ENCODE assay signal across 8 mouse cellular contexts in genomic region chr1:169747473-169747872, GRCm38 (mm10). TPM values are rescaled to one million over a fixed set of nuclear protein-coding genes. Genes with fewer than 3 reads are reported as not detected.
DNase-seq lines count a peak whose midpoint lies in the region; ATAC-seq and TF ChIP-seq lines count a peak whose summit lies in the region.

TSS of gene Rgs4 (minus strand) at chr1:169747642.

- H3K4me2 ChIP-seq in embryonic facial prominence, embryonic 12.5 days (replicated peaks) = peak within 1 kb of the TSS; percentile 46
- H3K4me2 ChIP-seq in midbrain, embryonic 12.5 days (replicated peaks) = peak within 1 kb of the TSS; percentile 69
- H3K4me2 ChIP-seq in stomach, embryonic 14.5 days (replicated peaks; ENCODE audit: low read depth, low read length) = peak within 1 kb of the TSS; percentile 54

- no peaks in the 10 kb centered on the region for H3K36me3 ChIP-seq in embryonic facial prominence, embryonic 12.5 days
- H3K36me3 ChIP-seq in heart, adult 2 months (ENCODE audit: control insufficient read depth, insufficient read depth, low read length) = no peaks in the 10 kb centered on the region
- H3K36me3 ChIP-seq in kidney, adult 2 months (ENCODE audit: control insufficient read depth, insufficient read depth, low read length) = no peaks in the 10 kb centered on the region
- H3K36me3 ChIP-seq in midbrain, embryonic 12.5 days = no peaks in the 10 kb centered on the region
- no peaks in the 10 kb centered on the region for H3K36me3 ChIP-seq in stomach, embryonic 14.5 days (ENCODE audit: control insufficient read depth, insufficient read depth, low read length)

- H3K79me2 ChIP-seq in heart, adult 2 months (replicated peaks; ENCODE audit: control insufficient read depth, insufficient read depth, low read length) = no peaks in the 10 kb centered on the region

- no peaks in the 10 kb centered on the region for H3K9me3 ChIP-seq in embryonic facial prominence, embryonic 12.5 days
- no peaks in the 10 kb centered on the region for H3K9me3 ChIP-seq in midbrain, embryonic 12.5 days
- H3K9me3 ChIP-seq in stomach, embryonic 14.5 days (ENCODE audit: control insufficient read depth, low read depth, low read length) = no peaks in the 10 kb centered on the region

- intact Hi-C loops in heart, adult 2 months (cut with DNase I) = loop anchor here (5.0 to 10.0 kb wide), 2 partner anchors 75 to 167 kb away; no protein-coding TSS in a partner anchor
- intact Hi-C loops in left cerebral cortex, postnatal 36 days (cut with DNase I) = loop anchor here (5.0 kb wide), 4 partner anchors 75 to 215 kb away; partner anchors contain the start of gene Nuf2

- no peaks in the 10 kb centered on the region for H3K4me1 ChIP-seq in embryonic facial prominence, embryonic 12.5 days
- no peaks in the 10 kb centered on the region for H3K4me1 ChIP-seq in heart, adult 2 months (ENCODE audit: control insufficient read depth, insufficient read depth, low read length)
- no peaks in the 10 kb centered on the region for H3K4me1 ChIP-seq in kidney, adult 2 months (ENCODE audit: control insufficient read depth, insufficient read depth, low read length)
- peaks cover 12% of the 10 kb centered on the region; the same call in 1 of the 2 replicates for H3K4me1 ChIP-seq in midbrain, embryonic 12.5 days
- no peaks in the 10 kb centered on the region for H3K4me1 ChIP-seq in stomach, embryonic 14.5 days (ENCODE audit: control insufficient read depth, insufficient read depth, low read length)

- H3K9ac ChIP-seq in embryonic facial prominence, embryonic 12.5 days = peak within 1 kb of the TSS; percentile 7; the same call in 1 of the 2 replicates
- H3K9ac ChIP-seq in heart, adult 2 months (ENCODE audit: low read depth, low read length) = peak within 1 kb of the TSS; percentile 42
- H3K9ac ChIP-seq in midbrain, embryonic 12.5 days (replicated peaks) = peak within 1 kb of the TSS; percentile 35
- no peak within 1 kb of the TSS for H3K9ac ChIP-seq in stomach, embryonic 14.5 days (replicated peaks; ENCODE audit: low read depth, low read length)

- WGBS in embryonic facial prominence, embryonic 12.5 days = under 1% methylated on average over 16 of the region's 16 CpGs
- WGBS in heart, adult 2 months = 1% methylated on average over 16 of the region's 16 CpGs
- WGBS in kidney, adult 2 months = 1% methylated on average over 16 of the region's 16 CpGs
- 1% methylated on average over 16 of the region's 16 CpGs for WGBS in midbrain, embryonic 12.5 days
- under 1% methylated on average over 16 of the region's 16 CpGs for WGBS in stomach, embryonic 14.5 days

- peak; percentile 67; the same call in 1 of the 2 replicates for ATAC-seq in embryonic facial prominence, embryonic 12.5 days (ENCODE audit: insufficient number of reproducible peaks, insufficient read depth, low FRiP score, low TSS enrichment)
- ATAC-seq in midbrain, embryonic 12.5 days (ENCODE audit: low FRiP score, low read depth) = peak; percentile 98
- peak; percentile 71; the same call in 1 of the 2 replicates for ATAC-seq in stomach, embryonic 14.5 days (ENCODE audit: insufficient number of reproducible peaks, insufficient read depth, low FRiP score, low read depth)
- no peak for ATAC-seq in megakaryocyte progenitor cell, adult 5-6 weeks (replicated peaks; ENCODE audit: poor library complexity)

- peak within 1 kb of the TSS; percentile 32 for H3K4me3 ChIP-seq in embryonic facial prominence, embryonic 12.5 days
- peak within 1 kb of the TSS; percentile 39 for H3K4me3 ChIP-seq in heart, adult 2 months
- peak within 1 kb of the TSS; percentile 49 for H3K4me3 ChIP-seq in kidney, adult 2 months (ENCODE audit: insufficient read depth, low read depth, low read length)
- peak within 1 kb of the TSS; percentile 41 for H3K4me3 ChIP-seq in midbrain, embryonic 12.5 days
- peak within 1 kb of the TSS; percentile 27 for H3K4me3 ChIP-seq in stomach, embryonic 14.5 days (ENCODE audit: low read depth, low read length)

- TF ChIP-seq CTCF in heart, adult 2 months (IDR thresholded peaks at IDR 0.05) = no peak
- TF ChIP-seq CTCF in kidney, adult 2 months (conservative IDR thresholded peaks at IDR 0.05; ENCODE audit: insufficient read depth, insufficient read length, low read depth, low read length) = no peak

- peak; percentile 13 to 60 for DNase-seq in adrenal gland, postnatal 4 days (ENCODE audit: low spot score in 2 of 2)
- DNase-seq in heart, adult 2 months = peak; percentile 55 to 57
- DNase-seq in kidney, adult 2 months = peak; percentile 35
- DNase-seq in left cerebral cortex, postnatal 36 days (ENCODE audit: low spot score in 2 of 2) = peak; percentile 90 to 91

- H3K27ac ChIP-seq in embryonic facial prominence, embryonic 12.5 days = no peak within 1 kb of the TSS
- H3K27ac ChIP-seq in heart, adult 2 months = peak within 1 kb of the TSS; percentile 44
- no peak within 1 kb of the TSS for H3K27ac ChIP-seq in kidney, adult 2 months (ENCODE audit: insufficient read depth, low read depth, low read length)
- 0 out of 2 replicates have a peak within 1 kb of the TSS, but pooled peaks have one; percentile 15 for H3K27ac ChIP-seq in midbrain, embryonic 12.5 days (replicated peaks)
- H3K27ac ChIP-seq in stomach, embryonic 14.5 days (ENCODE audit: low read length) = no peak within 1 kb of the TSS

- H3K27me3 ChIP-seq in embryonic facial prominence, embryonic 12.5 days = peaks cover 17% of the 10 kb centered on the region
- H3K27me3 ChIP-seq in heart, adult 2 months (ENCODE audit: control insufficient read depth, insufficient read depth, low read length) = no peaks in the 10 kb centered on the region
- no peaks in the 10 kb centered on the region for H3K27me3 ChIP-seq in kidney, adult 2 months (replicated peaks; ENCODE audit: control insufficient read depth, insufficient read depth, low read length)
- H3K27me3 ChIP-seq in midbrain, embryonic 12.5 days = peaks cover 8% of the 10 kb centered on the region
- no peaks in the 10 kb centered on the region for H3K27me3 ChIP-seq in stomach, embryonic 14.5 days (ENCODE audit: control insufficient read depth, insufficient read depth, low read length)

- TF ChIP-seq EP300 in heart, adult 2 months (IDR thresholded peaks at IDR 0.05; ENCODE audit: insufficient read depth, low read depth, low read length) = no peak

- TF ChIP-seq POLR2A in heart, adult 2 months (IDR thresholded peaks at IDR 0.05; ENCODE audit: insufficient read depth, low read depth, low read length) = peak; percentile 81
- TF ChIP-seq POLR2A in kidney, adult 2 months (IDR thresholded peaks at IDR 0.05; ENCODE audit: low read depth, low read length) = no peak

RNA-seq across cellular contexts. Expression of gene Rgs4, which starts in this region (rescaled TPM):
- total RNA-seq in adrenal gland, postnatal 4 days (2021) = 10 to 100 TPM; 52.7 to 55.5 TPM
- polyA plus RNA-seq in embryonic facial prominence, embryonic 12.5 days (2016; fragmentation: Nextera tagmentation; extraction: Ambion mirVana) = 10.2 and 15.6 TPM in 2 replicates
- 10 to 100 TPM; 12.4 to 16.1 TPM for total RNA-seq in heart, adult 2 months (2021)
- polyA plus RNA-seq in heart, adult 2 months (2012; rRNA removed) = 7.3 and 19.2 TPM in 2 replicates
- polyA plus RNA-seq in kidney, adult 2 months (2012; rRNA removed) = 0.90 and 1.8 TPM in 2 replicates
- total RNA-seq in left cerebral cortex, postnatal 36 days (2021) = 100 to 1,000 TPM; 425 to 565 TPM
- polyA plus RNA-seq in midbrain, embryonic 12.5 days (2016; fragmentation: Nextera tagmentation; extraction: Ambion mirVana) = 17.4 and 17.9 TPM in 2 replicates
- 5.0 and 5.7 TPM in 2 replicates for polyA plus RNA-seq in stomach, embryonic 14.5 days (2014; fragmentation: Nextera tagmentation; extraction: Ambion mirVana)
- not detected in 2 replicates for total RNA-seq in megakaryocyte progenitor cell, adult 5-6 weeks (2015)
- total RNA-seq in megakaryocyte progenitor cell, adult 5-6 weeks (2017) = not detected in 2 replicates

Comparison
In these comparisons a context has a peak if more than half of its experiments do, and no peak if none do; other contexts are left out.
1. RNA of gene Rgs4 (total RNA-seq): 425 to 565 TPM in left cerebral cortex, postnatal 36 days, 52.7 to 55.5 TPM in adrenal gland, postnatal 4 days and 12.4 to 16.1 TPM in heart, adult 2 months; not detected in megakaryocyte progenitor cell, adult 5-6 weeks; every median in the first group is over 10 times any median in the second.
2. RNA of gene Rgs4 (total RNA-seq): 425 to 565 TPM in left cerebral cortex, postnatal 36 days; 52.7 to 55.5 TPM in adrenal gland, postnatal 4 days and 12.4 to 16.1 TPM in heart, adult 2 months; every median in the first group is over 4 times any median in the second.
3. DNase-seq: peak in every context shown above with its lines; median percentile 90 in left cerebral cortex, postnatal 36 days; 56 in heart, adult 2 months; 36 in adrenal gland, postnatal 4 days; 35 in kidney, adult 2 months.
4. H3K27ac ChIP-seq: peak in heart, adult 2 months (single experiment) and midbrain, embryonic 12.5 days (single experiment); none in embryonic facial prominence, embryonic 12.5 days (single experiment), kidney, adult 2 months (single experiment) and stomach, embryonic 14.5 days (single experiment).
5. Peak in every context shown above with its lines, with median percentiles within 50 percentile points of each other: H3K4me2 ChIP-seq and H3K4me3 ChIP-seq.